Mouse (Mus musculus) liver, postnatal 0 days (tissue): Measurements from ENCODE around the gene Aptx. TPM values are rescaled to one million over a fixed set of nuclear protein-coding genes. Genes with fewer than 3 reads are reported as not detected.

Source experiments
- ATAC-seq: fragments of 200-750 bp; cut with Nextera tagmentation; 2 replicates; pipeline ENCODE4 v1.8.0; 2017; ENCODE audit warnings: mild to moderate bottlenecking, moderate library complexity
- DNase-seq: peaks from one replicate; pipeline ENCODE4 v3.0.0-alpha.2; 2016
- H3K27ac ChIP-seq: fragments of 300-500 bp; sonication (generic); 2 replicates; pipeline ENCODE4 v1.5.1; 2014; ENCODE audit warnings: antibody characterized with exemption, moderate library complexity, mild to moderate bottlenecking, low read depth
- H3K27me3 ChIP-seq: fragments of 300-500 bp; sonication (generic); 2 replicates; pipeline ENCODE4 v1.6.1; 2014; ENCODE audit warnings: low read length, control low read depth, mixed read lengths; ENCODE audit not compliant: insufficient read depth
- H3K36me3 ChIP-seq: fragments of 300-500 bp; sonication (generic); replicated peaks from 2 replicates; pipeline ENCODE4 v1.6.1; 2014; ENCODE audit warnings: mild to moderate bottlenecking, control low read depth, low read length, moderate library complexity, mixed read lengths; ENCODE audit not compliant: insufficient read depth
- H3K4me1 ChIP-seq: fragments of 300-500 bp; sonication (generic); 2 replicates; pipeline ENCODE4 v1.6.1; 2014; ENCODE audit warnings: antibody characterized with exemption, mild to moderate bottlenecking, control low read depth; ENCODE audit not compliant: insufficient read depth
- H3K4me2 ChIP-seq: fragments of 300-500 bp; sonication (generic); 2 replicates; pipeline ENCODE4 v1.6.1; 2014; ENCODE audit warnings: low read depth, mild to moderate bottlenecking, low read length, moderate library complexity, mixed read lengths
- H3K4me3 ChIP-seq: fragments of 300-500 bp; sonication (generic); 2 replicates; pipeline ENCODE4 v1.5.1; 2014; ENCODE audit warnings: low read depth, low read length
- H3K9ac ChIP-seq: fragments of 300-500 bp; sonication (generic); replicated peaks from 2 replicates; pipeline ENCODE4 v1.6.1; 2014; ENCODE audit warnings: mild to moderate bottlenecking, moderate library complexity
- H3K9me3 ChIP-seq: fragments of 300-500 bp; sonication (generic); 2 replicates; pipeline ENCODE4 v1.6.1; 2016; ENCODE audit warnings: mild to moderate bottlenecking, control low read depth, low read length, mixed read lengths
- CTCF ChIP-seq: sonication (generic); IDR thresholded peaks from 2 replicates; pipeline ENCODE4 v1.5.1; 2016; ENCODE audit warnings: antibody characterized with exemption, low read depth
- EP300 ChIP-seq: IDR thresholded peaks from 2 replicates; pipeline ENCODE4 v1.6.1; 2016; ENCODE audit warnings: antibody characterized with exemption, low read depth, mild to moderate bottlenecking
- WGBS: fragments of 180-500 bp; shearing (Covaris S2); extraction: QIAGEN DNeasy Blood & Tissue Kit; methylation state at CpG from one replicate; pipeline ENCODE4 v1.1.7; 2014; ENCODE audit not compliant: insufficient replicate concordance; 5-methylcytosine and 5-hydroxymethylcytosine counted together
- polyA plus RNA-seq: library from polyadenylated mRNA; unstranded; fragments of >200 nt; fragmentation: Nextera tagmentation; extraction: Ambion mirVana; gene quantifications from 2 replicates; pipeline ENCODE4 v1.2.1, GENCODE M21; 2015

Gene Aptx
- polyA plus RNA-seq, 1 experiment from 2014 or later: 11.6 TPM

- no peak overlapping the region for H3K27ac ChIP-seq
- no peaks in the 10 kb centered on the region for H3K4me1 ChIP-seq
- ATAC-seq (peak; percentile 47; the same call in 1 of the 2 replicates), DNase-seq (peak; percentile 40)
- 57% methylated on average over 5 of the region's 5 CpGs for WGBS
- H3K9me3 ChIP-seq: no peaks in the 10 kb centered on the region
- H3K4me3 ChIP-seq: no peak overlapping the region
- no peaks in the 10 kb centered on the region for H3K36me3 ChIP-seq
- no peaks in the 10 kb centered on the region for H3K27me3 ChIP-seq
- no peak for TF ChIP-seq EP300
- TF ChIP-seq CTCF: peak; percentile 92
- H3K4me2 ChIP-seq: no peak overlapping the region
- H3K9ac ChIP-seq: no peak overlapping the region
Observed at GRCm38 (mm10) chr4:40680250-40680860, 22.6 kb downstream of the Aptx start.

- H3K4me2 ChIP-seq: no peak overlapping the region
- TF ChIP-seq CTCF (peak; percentile 55), EP300 (no peak)
- no peak overlapping the region for H3K4me3 ChIP-seq
- H3K9ac ChIP-seq: no peak overlapping the region
- no peaks in the 10 kb centered on the region for H3K4me1 ChIP-seq
- 42% methylated on average over 5 of the region's 5 CpGs for WGBS
- H3K9me3 ChIP-seq: no peaks in the 10 kb centered on the region
- DNase-seq (peak; percentile 40), ATAC-seq (no peak)
- no peak overlapping the region for H3K27ac ChIP-seq
- H3K36me3 ChIP-seq: no peaks in the 10 kb centered on the region
- no peaks in the 10 kb centered on the region for H3K27me3 ChIP-seq
Observed at GRCm38 (mm10) chr4:40677132-40677531, 25.9 kb downstream of the Aptx start.

GRCm38 (mm10) chr4:40676338-40676737 is 26.7 kb downstream of the Aptx start:
- H3K4me3 ChIP-seq: no peak overlapping the region
- H3K4me1 ChIP-seq: no peaks in the 10 kb centered on the region
- H3K4me2 ChIP-seq: no peak overlapping the region
- H3K9me3 ChIP-seq: no peaks in the 10 kb centered on the region
- no peaks in the 10 kb centered on the region for H3K27me3 ChIP-seq
- no peaks in the 10 kb centered on the region for H3K36me3 ChIP-seq
- no peak overlapping the region for H3K9ac ChIP-seq
- 28% methylated on average over 14 of the region's 14 CpGs for WGBS
- H3K27ac ChIP-seq: no peak overlapping the region
- no peak for DNase-seq
- TF ChIP-seq EP300 (no peak), CTCF (no peak)
- no peak for ATAC-seq

GRCm38 (mm10) chr4:40673526-40673925 is 29.5 kb downstream of the Aptx start:
- 81% methylated on average over 5 of the region's 5 CpGs for WGBS
- no peak overlapping the region for H3K9ac ChIP-seq

GRCm38 (mm10) chr4:40666237-40667012 is 36.6 kb downstream of the Aptx start:
- Histone ChIP-seq H3K4me1 (no peaks in the 10 kb centered on the region), H3K9me3 (no peaks in the 10 kb centered on the region), H3K27ac (no peak overlapping the region), H3K27me3 (no peaks in the 10 kb centered on the region), H3K36me3 (no peaks in the 10 kb centered on the region), H3K9ac (no peak overlapping the region), H3K4me3 (no peak overlapping the region), H3K4me2 (no peak overlapping the region)
- 65% methylated on average over 9 of the region's 9 CpGs for WGBS
- ATAC-seq: no peak
- no peak for DNase-seq
- TF ChIP-seq CTCF (no peak), EP300 (no peak)

More at GRCm38 (mm10) chr4:40673526-40673925, 29.5 kb downstream of the Aptx start:
- no peaks in the 10 kb centered on the region for H3K36me3 ChIP-seq
- H3K9me3 ChIP-seq: no peaks in the 10 kb centered on the region
- ATAC-seq (no peak), DNase-seq (no peak)
- no peaks in the 10 kb centered on the region for H3K27me3 ChIP-seq
- no peak overlapping the region for H3K27ac ChIP-seq
- no peaks in the 10 kb centered on the region for H3K4me1 ChIP-seq
- TF ChIP-seq CTCF (no peak), EP300 (no peak)
- H3K4me2 ChIP-seq: no peak overlapping the region
- H3K4me3 ChIP-seq: no peak overlapping the region

- Histone ChIP-seq H3K4me1 (no peaks in the 10 kb centered on the region), H3K27ac (no peak overlapping the region), H3K9ac (no peak overlapping the region), H3K4me2 (no peak overlapping the region), H3K27me3 (no peaks in the 10 kb centered on the region), H3K4me3 (no peak overlapping the region), H3K9me3 (no peaks in the 10 kb centered on the region), H3K36me3 (no peaks in the 10 kb centered on the region)
- ATAC-seq (no peak), DNase-seq (no peak)
- no peak for TF ChIP-seq EP300
- TF ChIP-seq CTCF: no peak
- WGBS: 75% methylated on average over 2 of the region's 2 CpGs
Observed at GRCm38 (mm10) chr4:40651055-40651454, 51.9 kb downstream of the Aptx start.
